Mouse (Mus musculus) kidney, embryonic 16.5 days (tissue): Measurements from ENCODE around the gene Clic5. TPM values are rescaled to one million over a fixed set of nuclear protein-coding genes. Genes with fewer than 3 reads are reported as not detected.

Experiments
- polyA plus RNA-seq: library from polyadenylated mRNA; unstranded; fragments of >200 nt; fragmentation: Nextera tagmentation; extraction: Ambion mirVana; gene quantifications from 2 replicates; pipeline ENCODE4 v1.2.1, GENCODE M21; 2015

Gene Clic5
- polyA plus RNA-seq, 1 experiment from 2014 or later = 12.4 TPM

Other genes starting within 250 kb of the Clic5 start
- 30.6 and 32.3 TPM in 2 replicates for gene Enpp5, start 109.8 kb upstream of the Clic5 start, polyA plus RNA-seq
- gene Enpp4, start 82.8 kb upstream of the Clic5 start, polyA plus RNA-seq = 5.6 and 5.7 TPM in 2 replicates